Mouse (Mus musculus): ENCODE data around the gene Gm10300. TPM values are rescaled to one million over a fixed set of nuclear protein-coding genes. Genes with fewer than 3 reads are reported as not detected.
A peak's percentile ranks its signal among the peaks of the same experiment; 100 is the strongest.

Gene Gm10300
- total and polyA plus RNA-seq, 3 experiments = 0.08 TPM; not detected in 2

DNA sequence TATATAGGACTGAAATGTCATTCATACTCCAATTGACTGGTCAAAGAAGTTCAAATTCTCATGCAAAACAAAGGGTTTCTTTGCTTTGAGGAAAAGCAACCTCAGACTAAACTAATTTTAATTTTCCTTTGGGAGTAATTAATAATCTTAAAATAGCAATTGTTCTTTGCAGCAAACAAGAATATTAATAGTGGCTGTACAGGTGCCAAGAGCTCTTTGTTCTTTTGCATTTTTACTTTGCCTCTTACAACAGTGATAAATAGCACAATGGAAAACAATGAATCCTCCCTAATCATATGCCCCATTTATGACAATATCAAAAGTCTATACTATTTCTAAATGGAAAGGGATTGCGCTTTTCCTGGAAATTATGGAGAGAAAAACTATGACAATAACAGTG, 46.7 kb upstream of the Gm10300 start:
- peaks cover 0 to 7% of the 10 kb centered on the region in 2 experiments; a peak in 2 of 4 replicates for H3K4me1 ChIP-seq (ENCODE audit: control insufficient read depth in 1 of 2, insufficient read depth in 2 of 2)
- no peak overlapping the region for H3K4me3 ChIP-seq (replicated peaks in 1 of 3; ENCODE audit: low read depth in 2 of 3, low read length in 2 of 3, poor library complexity in 1 of 3)
- H3K79me2 ChIP-seq (replicated peaks; ENCODE audit: control insufficient read depth, extremely low read depth, insufficient read depth, poor library complexity, severe bottlenecking) = no peaks in the 10 kb centered on the region
- dilution Hi-C loops (cut with MboI; ENCODE audit: extremely low pct_ligation_motif_present, extremely low pct_unique_long_range_greater_than_20kb, low sequenced_read_pairs) (no loop called here), in situ Hi-C loops (cut with MboI; ENCODE audit: low pct_ligation_motif_present, low pct_unique_long_range_greater_than_20kb, low sequenced_read_pairs) (no loop called here)
- H3K36me3 ChIP-seq (replicated peaks in 1 of 2; ENCODE audit: control insufficient read depth in 1 of 2, insufficient read depth in 1 of 2, low read length in 1 of 2) = no peaks in the 10 kb centered on the region
- H3K4me2 ChIP-seq (ENCODE audit: insufficient read depth, low read depth, poor library complexity, severe bottlenecking) = no peak overlapping the region
- H3K9ac ChIP-seq (ENCODE audit: insufficient read depth, low read depth) = no peak overlapping the region
- H3K9me3 ChIP-seq (replicated peaks; ENCODE audit: low read length) = peaks cover 3% of the 10 kb centered on the region
- TF ChIP-seq EP300 (IDR thresholded peaks at IDR 0.05; ENCODE audit: low read length) (no peak), ETS1 (conservative IDR thresholded peaks at IDR 0.05; ENCODE audit: low read depth, low read length) (no peak), JUN (IDR thresholded peaks at IDR 0.05; ENCODE audit: insufficient read depth, low read depth, low read length) (no peak), ZKSCAN1 (IDR thresholded peaks at IDR 0.05; ENCODE audit: borderline replicate concordance, low read depth, low read length) (no peak), SMC3 (IDR thresholded peaks at IDR 0.05; ENCODE audit: low read depth, low read length) (no peak), KAT2A (IDR thresholded peaks at IDR 0.05; ENCODE audit: insufficient replicate concordance, low read length) (no peak), MAFK (IDR thresholded peaks at IDR 0.05; ENCODE audit: insufficient replicate concordance, low read length) (no peak), RCOR1 (conservative IDR thresholded peaks at IDR 0.05; ENCODE audit: low read depth, low read length) (no peak), TCF12 (IDR thresholded peaks at IDR 0.05; ENCODE audit: low read depth, low read length) (no peak), CHD1 (IDR thresholded peaks at IDR 0.05; ENCODE audit: low read depth, low read length) (no peak), E2F4 (IDR thresholded peaks at IDR 0.05; ENCODE audit: insufficient replicate concordance, low read depth, low read length) (no peak), NELFE (IDR thresholded peaks at IDR 0.05; ENCODE audit: low read depth, low read length) (no peak), ELF1 (IDR thresholded peaks at IDR 0.05; ENCODE audit: low read depth, low read length) (no peak), UBTF (IDR thresholded peaks at IDR 0.05; ENCODE audit: low read depth, low read length) (no peak), MYC (IDR thresholded peaks at IDR 0.05; ENCODE audit: low read depth, low read length) (no peak)
- no peak overlapping the region for H3K27ac ChIP-seq (ENCODE audit: insufficient read depth, low read depth)
- H3K27me3 ChIP-seq (replicated peaks) = no peaks in the 10 kb centered on the region
- no peak for DNase-seq (ENCODE audit: extremely low read depth)

DNA sequence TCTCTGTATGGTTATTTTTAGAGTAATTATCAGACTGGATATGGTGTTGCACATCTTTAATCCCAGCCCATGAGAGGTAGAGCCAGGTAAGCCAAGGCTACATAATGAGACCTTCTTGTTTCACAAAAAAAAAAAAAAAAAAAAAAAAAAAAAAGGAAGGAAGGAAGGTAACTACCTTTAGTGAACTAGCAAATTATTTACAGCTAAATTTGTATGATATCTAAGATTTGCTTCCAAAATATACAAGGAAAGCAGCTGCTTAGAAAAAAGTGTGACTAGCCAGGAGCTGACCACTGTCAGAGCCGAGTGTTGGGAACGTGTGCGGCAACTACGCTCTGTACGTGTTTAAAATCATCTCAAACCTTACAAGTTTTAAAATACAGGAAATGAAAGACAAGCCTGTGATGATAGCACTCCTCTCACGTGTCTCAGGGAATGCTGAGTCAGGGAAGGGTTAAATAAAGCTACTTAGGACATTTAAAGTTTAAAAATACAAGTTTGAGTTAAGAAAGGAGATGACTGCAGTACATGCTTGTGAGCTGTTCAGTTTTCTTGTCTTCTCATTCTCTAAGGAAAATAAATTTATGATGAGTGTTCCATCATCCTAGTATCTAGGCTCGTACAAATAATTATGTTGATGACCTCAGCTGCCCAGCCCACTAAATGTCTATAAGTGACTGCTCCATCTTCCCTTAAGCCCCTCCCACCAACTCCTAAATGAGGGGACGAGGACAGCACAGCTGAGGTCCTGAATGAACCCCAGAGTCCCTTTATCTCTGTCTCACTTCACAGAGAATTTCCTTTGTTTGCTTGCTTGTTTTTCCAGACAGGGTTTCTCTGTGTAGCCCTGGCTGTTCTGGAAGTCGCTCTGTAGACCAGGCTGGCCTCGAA, 44.4 kb upstream of the Gm10300 start:
- DNase-seq (ENCODE audit: extremely low read depth) = no peak
- TF ChIP-seq NRF1 (IDR thresholded peaks at IDR 0.05; ENCODE audit: low read depth, low read length) = no peak
- peak; percentile 38; the same call in 1 of the 2 replicates for TF ChIP-seq BHLHE40 (IDR thresholded peaks at IDR 0.05; ENCODE audit: low read depth, low read length)
- peak; percentile 52 for TF ChIP-seq ZNF384 (IDR thresholded peaks at IDR 0.05; ENCODE audit: low read depth, low read length)
- TF ChIP-seq MAFK (IDR thresholded peaks at IDR 0.05; ENCODE audit: insufficient replicate concordance, low read length) = 0 out of 2 replicates have a peak, but pooled peaks have one; percentile 6
- Histone ChIP-seq H3K4me2 (ENCODE audit: insufficient read depth, low read depth, poor library complexity, severe bottlenecking) (no peak overlapping the region), H3K9ac (ENCODE audit: insufficient read depth, low read depth) (no peak overlapping the region), H3K27ac (ENCODE audit: insufficient read depth, low read depth) (no peak overlapping the region), H3K4me3 (replicated peaks in 1 of 3; ENCODE audit: low read depth in 2 of 3, low read length in 2 of 3, poor library complexity in 1 of 3) (no peak overlapping the region), H3K79me2 (replicated peaks; ENCODE audit: control insufficient read depth, extremely low read depth, insufficient read depth, poor library complexity, severe bottlenecking) (no peaks in the 10 kb centered on the region), H3K9me3 (replicated peaks; ENCODE audit: low read length) (no peaks in the 10 kb centered on the region), H3K36me3 (replicated peaks in 1 of 2; ENCODE audit: control insufficient read depth in 1 of 2, insufficient read depth in 1 of 2, low read length in 1 of 2) (no peaks in the 10 kb centered on the region), H3K27me3 (replicated peaks) (no peaks in the 10 kb centered on the region), H3K4me1 (ENCODE audit: control insufficient read depth in 1 of 2, insufficient read depth in 2 of 2) (peaks cover 0 to 13% of the 10 kb centered on the region in 2 experiments; a peak in 2 of 4 replicates)
- in situ Hi-C loops (cut with MboI; ENCODE audit: low pct_ligation_motif_present, low pct_unique_long_range_greater_than_20kb, low sequenced_read_pairs) = no loop called here
- dilution Hi-C loops (cut with MboI; ENCODE audit: extremely low pct_ligation_motif_present, extremely low pct_unique_long_range_greater_than_20kb, low sequenced_read_pairs) = no loop called here

Data from CH12.LX (cell line).